Mouse (Mus musculus) C2C12 (cell line): ENCODE measurements around the gene Gart. TPM values are rescaled to one million over a fixed set of nuclear protein-coding genes. Genes with fewer than 3 reads are reported as not detected.

Experiments used
- H3K27me3 ChIP-seq: one replicate; pipeline ENCODE4 v1.6.1; 2011; ENCODE audit not compliant: control insufficient read depth, insufficient read depth, insufficient read length
- H3K36me3 ChIP-seq: one replicate; pipeline ENCODE4 v1.6.1; 2011; ENCODE audit not compliant: control insufficient read depth, insufficient read depth
- H3K4me3 ChIP-seq: one replicate; pipeline ENCODE4 v1.5.1; 2011; ENCODE audit warnings: mild to moderate bottlenecking, control low read depth; ENCODE audit not compliant: poor library complexity, insufficient read depth, severe bottlenecking
- H3K79me2 ChIP-seq: one replicate; pipeline ENCODE4 v1.6.1; 2011; ENCODE audit not compliant: control insufficient read depth, insufficient read depth
- H3K79me3 ChIP-seq: one replicate; pipeline ENCODE4 v1.6.1; 2011; ENCODE audit warnings: low read depth, control low read depth
- H3ac ChIP-seq: one replicate; pipeline ENCODE3; 2011; ENCODE audit warnings: low read depth; ENCODE audit not compliant: control insufficient read depth, insufficient read length
- CEBPB ChIP-seq: IDR thresholded peaks from one replicate; pipeline ENCODE4 v1.6.1; 2011; ENCODE audit warnings: low read depth, mild to moderate bottlenecking, control low read depth, moderate library complexity
- CTCF ChIP-seq: IDR thresholded peaks from one replicate; pipeline ENCODE4 v1.5.1; 2011; ENCODE audit not compliant: control insufficient read depth, insufficient read depth, insufficient read length
- FOSL1 ChIP-seq: IDR thresholded peaks from one replicate; pipeline ENCODE4 v1.8.0; 2011; ENCODE audit warnings: mild to moderate bottlenecking, low read length; ENCODE audit not compliant: poor library complexity, insufficient read depth, severe bottlenecking
- MAX ChIP-seq: IDR thresholded peaks from one replicate; pipeline ENCODE4 v1.6.1; 2011; ENCODE audit warnings: mild to moderate bottlenecking, control low read depth
- MYOD1 ChIP-seq: IDR thresholded peaks from one replicate; pipeline ENCODE4 v1.6.1; 2011; ENCODE audit warnings: low read depth; ENCODE audit not compliant: control insufficient read depth, insufficient read length
- MYOG ChIP-seq: IDR thresholded peaks from one replicate; pipeline ENCODE4 v1.6.1; 2011; ENCODE audit not compliant: control insufficient read depth, insufficient read length; ENCODE audit errors: extremely low read depth
- USF1 ChIP-seq: IDR thresholded peaks from one replicate; pipeline ENCODE4 v1.6.1; 2011; ENCODE audit warnings: low read depth, mild to moderate bottlenecking, control low read depth, moderate library complexity
- polyA plus RNA-seq: library from polyadenylated mRNA; unstranded; fragments of >200 nt; fragmentation: generic; extraction: Trizol; gene quantifications from one replicate; pipeline ENCODE4 v1.2.1, GENCODE M21; 2012; ENCODE audit warnings: missing spikeins

Gart gene
- polyA plus RNA-seq, 1 experiment: 131 TPM

GRCm38 (mm10) chr16:91655285-91655684 is 8.5 kb upstream of the Gart start:
- peaks cover 96% of the 10 kb centered on the region for H3K36me3 ChIP-seq
- H3ac ChIP-seq: no peak overlapping the region
- no peak for TF ChIP-seq MYOG
- no peak for TF ChIP-seq USF1
- TF ChIP-seq CTCF: no peak
- no peak for TF ChIP-seq CEBPB
- TF ChIP-seq FOSL1: no peak
- TF ChIP-seq MAX: no peak
- TF ChIP-seq MYOD1: no peak
- H3K79me2 ChIP-seq: peaks cover 100% of the 10 kb centered on the region
- peaks cover 98% of the 10 kb centered on the region for H3K79me3 ChIP-seq
- no peaks in the 10 kb centered on the region for H3K27me3 ChIP-seq
- H3K4me3 ChIP-seq: no peak overlapping the region

- H3K79me2 ChIP-seq: peaks cover 96% of the 10 kb centered on the region
- peaks cover 89% of the 10 kb centered on the region for H3K79me3 ChIP-seq
- no peaks in the 10 kb centered on the region for H3K27me3 ChIP-seq
- H3K36me3 ChIP-seq: peaks cover 65% of the 10 kb centered on the region
- no peak overlapping the region for H3K4me3 ChIP-seq
- TF ChIP-seq FOSL1: no peak
- no peak for TF ChIP-seq USF1
- no peak for TF ChIP-seq MAX
- no peak for TF ChIP-seq MYOG
- TF ChIP-seq MYOD1: no peak
- no peak for TF ChIP-seq CTCF
- TF ChIP-seq CEBPB: no peak
- H3ac ChIP-seq: no peak overlapping the region
These were observed 5.4 kb upstream of the Gart start for GRCm38 (mm10) chr16:91652191-91652590.

GRCm38 (mm10) chr16:91649781-91650180 is 3.0 kb upstream of the Gart start:
- no peaks in the 10 kb centered on the region for H3K27me3 ChIP-seq
- H3K79me2 ChIP-seq: peaks cover 92% of the 10 kb centered on the region
- peaks cover 81% of the 10 kb centered on the region for H3K79me3 ChIP-seq
- H3K36me3 ChIP-seq: peaks cover 41% of the 10 kb centered on the region
- H3ac ChIP-seq: no peak overlapping the region
- TF ChIP-seq USF1 (no peak), MYOG (no peak), CTCF (no peak), CEBPB (no peak), MYOD1 (no peak)
- no peak overlapping the region for H3K4me3 ChIP-seq

GRCm38 (mm10) chr16:91649246-91649645 is 2.5 kb upstream of the Gart start:
- Histone ChIP-seq H3K79me3 (peaks cover 81% of the 10 kb centered on the region), H3K27me3 (no peaks in the 10 kb centered on the region), H3K79me2 (peaks cover 92% of the 10 kb centered on the region), H3ac (no peak overlapping the region), H3K4me3 (peak overlapping the region; percentile 67), H3K36me3 (peaks cover 38% of the 10 kb centered on the region)
- TF ChIP-seq USF1: no peak
- TF ChIP-seq MYOD1: no peak
- TF ChIP-seq MAX: no peak
- TF ChIP-seq CTCF: no peak
- TF ChIP-seq MYOG: no peak
- no peak for TF ChIP-seq CEBPB
- TF ChIP-seq FOSL1: no peak

- Histone ChIP-seq H3K36me3 (peaks cover 31% of the 10 kb centered on the region), H3K79me3 (peaks cover 81% of the 10 kb centered on the region), H3K4me3 (peak overlapping the region; percentile 67), H3K27me3 (no peaks in the 10 kb centered on the region), H3K79me2 (peaks cover 92% of the 10 kb centered on the region), H3ac (peak overlapping the region; percentile 70)
- no peak for TF ChIP-seq USF1
- no peak for TF ChIP-seq CEBPB
- no peak for TF ChIP-seq FOSL1
- TF ChIP-seq MYOD1: no peak
- no peak for TF ChIP-seq MYOG
- no peak for TF ChIP-seq CTCF
- no peak for TF ChIP-seq MAX
These were observed 1.4 kb upstream of the Gart start for GRCm38 (mm10) chr16:91648220-91648550.

GRCm38 (mm10) chr16:91647461-91648219 is 888 bp upstream of the Gart start, which contains the start of gene Son:
Gene Son (plus strand): TSS chr16:91647506.
- Histone ChIP-seq H3K36me3 (peaks cover 29% of the 10 kb centered on the region), H3K27me3 (no peaks in the 10 kb centered on the region), H3K79me2 (peaks cover 92% of the 10 kb centered on the region), H3ac (peak within 1 kb of the TSS; percentile 70), H3K79me3 (peaks cover 79% of the 10 kb centered on the region), H3K4me3 (peak within 1 kb of the TSS; percentile 67)
- TF ChIP-seq CEBPB: no peak
- no peak for TF ChIP-seq CTCF
- TF ChIP-seq MAX: peak; percentile 72
- TF ChIP-seq USF1: no peak
- no peak for TF ChIP-seq MYOG
